In genomic region chr15:85600696-85601094, GRCm38 (mm10) we compare ENCODE assay signal across 8 mouse cellular contexts. TPM values are rescaled to one million over a fixed set of nuclear protein-coding genes. Genes with fewer than 3 reads are reported as not detected.
DNase-seq lines count a peak whose midpoint lies in the region; ATAC-seq and TF ChIP-seq lines count a peak whose summit lies in the region.

No protein-coding gene starts in this region.

- WGBS in lung, embryonic 15.5 days = 44% methylated on average over 7 of the region's 7 CpGs
- WGBS in stomach, postnatal 0 days = 57% methylated on average over 7 of the region's 7 CpGs

- intact Hi-C loops in heart, postnatal 36 days (cut with DNase I) = loop anchor here (2.0 kb wide), 1 partner anchor 212 kb away; no protein-coding TSS in a partner anchor

- no peak overlapping the region for H3K9ac ChIP-seq in lung, embryonic 15.5 days
- no peak overlapping the region for H3K9ac ChIP-seq in stomach, postnatal 0 days (ENCODE audit: low read length)

- peaks cover 26% of the 10 kb centered on the region for H3K4me1 ChIP-seq in lung, embryonic 15.5 days
- H3K4me1 ChIP-seq in stomach, postnatal 0 days (replicated peaks; ENCODE audit: control insufficient read depth, insufficient read depth) = 0 out of 2 replicates have a peak, but pooled peaks cover 5% of the 10 kb centered on the region

- ATAC-seq in lung, embryonic 15.5 days (ENCODE audit: borderline replicate concordance, extremely low read depth, low FRiP score, low TSS enrichment) = no peak
- no peak for ATAC-seq in stomach, postnatal 0 days (ENCODE audit: low FRiP score, low TSS enrichment)

- no peaks in the 10 kb centered on the region for H3K27me3 ChIP-seq in lung, embryonic 15.5 days
- no peaks in the 10 kb centered on the region for H3K27me3 ChIP-seq in stomach, postnatal 0 days (ENCODE audit: control insufficient read depth, insufficient read depth, low read length)

- TF ChIP-seq EP300 in stomach, postnatal 0 days (optimal IDR thresholded peaks at IDR 0.05) = no peak

- no peaks in the 10 kb centered on the region for H3K9me3 ChIP-seq in lung, embryonic 15.5 days
- H3K9me3 ChIP-seq in stomach, postnatal 0 days (ENCODE audit: control insufficient read depth, low read length) = no peaks in the 10 kb centered on the region

- H3K4me2 ChIP-seq in lung, embryonic 15.5 days = peak overlapping the region; percentile 31; the same call in 1 of the 2 replicates
- H3K4me2 ChIP-seq in stomach, postnatal 0 days (replicated peaks; ENCODE audit: low read depth) = peak overlapping the region; percentile 25; the same call in 1 of the 2 replicates

- H3K4me3 ChIP-seq in lung, embryonic 15.5 days = no peak overlapping the region
- H3K4me3 ChIP-seq in stomach, postnatal 0 days (ENCODE audit: low read depth, low read length) = no peak overlapping the region

- no peak for TF ChIP-seq CTCF in stomach, postnatal 0 days (IDR thresholded peaks at IDR 0.05; ENCODE audit: low read depth)

- 0 out of 2 replicates have a peak overlapping the region, but pooled peaks have one; percentile 15 for H3K27ac ChIP-seq in lung, embryonic 15.5 days
- H3K27ac ChIP-seq in stomach, postnatal 0 days (replicated peaks) = peak overlapping the region; percentile 40; the same call in 1 of the 2 replicates

- no peaks in the 10 kb centered on the region for H3K36me3 ChIP-seq in lung, embryonic 15.5 days
- H3K36me3 ChIP-seq in stomach, postnatal 0 days (ENCODE audit: control insufficient read depth, insufficient read depth, low read length) = no peaks in the 10 kb centered on the region

- DNase-seq in adrenal gland, adult 2 months = peak; percentile 75
- DNase-seq in adrenal gland, postnatal 4 days (ENCODE audit: low spot score in 2 of 2) = no peak
- DNase-seq in lung, postnatal 10 days = no peak
- peak; percentile 52 to 69 for DNase-seq in heart, postnatal 36 days
- DNase-seq in stomach, postnatal 0 days (ENCODE audit: low spot score) = no peak
- no peak for DNase-seq in embryo, embryonic 11 days
- no peak for DNase-seq in layer of hippocampus, postnatal 36 days

RNA-seq across cellular contexts. Expression of gene Wnt7b, which starts 18.4 kb away (rescaled TPM):
- total RNA-seq in adrenal gland, adult 2 months (2021) = 1 to 10 TPM in 1 of 2 experiments, under 1 TPM in 1; 0.86 to 1.2 TPM
- 1.0 and 1.1 TPM in 2 replicates for polyA plus RNA-seq in adrenal gland, adult 2 months (2012; rRNA removed)
- total RNA-seq in adrenal gland, postnatal 4 days (2021) = 1 to 10 TPM in 1 of 2 experiments, under 1 TPM in 1; 0.40 to 1.8 TPM
- polyA plus RNA-seq in lung, embryonic 15.5 days (2015; fragmentation: Nextera tagmentation; extraction: Ambion mirVana) = 56.5 and 57.6 TPM in 2 replicates
- total RNA-seq in heart, postnatal 36 days (2021) = under 1 TPM; 0.11 to 0.25 TPM
- polyA plus RNA-seq in stomach, postnatal 0 days (2015; fragmentation: Nextera tagmentation; extraction: Ambion mirVana) = 20.6 and 24.4 TPM in 2 replicates
- 10 to 100 TPM; 44.7 to 48.8 TPM for total RNA-seq in layer of hippocampus, postnatal 36 days (2021)

Comparison
In these comparisons a context has a peak if more than half of its experiments do, and no peak if none do; other contexts are left out.
1. DNase-seq: peak in adrenal gland, adult 2 months (single experiment) and heart, postnatal 36 days (2 of 2); none in adrenal gland, postnatal 4 days (0 of 2), lung, postnatal 10 days (single experiment), stomach, postnatal 0 days (single experiment), embryo, embryonic 11 days (single experiment) and layer of hippocampus, postnatal 36 days (0 of 2).
2. RNA of gene Wnt7b, which starts 18.4 kb away (total RNA-seq): 44.7 to 48.8 TPM in layer of hippocampus, postnatal 36 days; 0.40 to 1.8 TPM in adrenal gland, postnatal 4 days, 0.86 to 1.2 TPM in adrenal gland, adult 2 months and 0.11 to 0.25 TPM in heart, postnatal 36 days; every median in the first group is over 10 times any median in the second.